Mouse (Mus musculus): ENCODE data around the gene Inpp4a. TPM values are rescaled to one million over a fixed set of nuclear protein-coding genes. Genes with fewer than 3 reads are reported as not detected.

Inpp4a gene
- polyA plus RNA-seq, 1 experiment from 2014 or later = 10.5 TPM

- H3K27me3 ChIP-seq = no peaks in the 10 kb centered on the region
- ATAC-seq = no peak
- CTCF ChIA-PET = interaction anchor here (1.2 to 1.3 kb wide), 2 partner anchors 31 to 137 kb away, joined by 3 to 5 read pairs; no protein-coding TSS in a partner anchor
- TF ChIP-seq CTCF (IDR thresholded peaks at IDR 0.05) = no peak
- POLR2A ChIA-PET = interaction anchor here (0.9 kb wide), 1 partner anchor 18 kb away, joined by 3 read pairs; no protein-coding TSS in a partner anchor
- in situ Hi-C loops (cut with MboI; ENCODE audit: low pct_unique_long_range_greater_than_20kb) = no loop called here
- no peak for DNase-seq (ENCODE audit: low read depth, low spot score)
Observed at GRCm38 (mm10) chr1:37409647-37410046, 110.0 kb downstream of the Inpp4a start.

- no peak for TF ChIP-seq CTCF (IDR thresholded peaks at IDR 0.05)
- ATAC-seq (no peak), DNase-seq (ENCODE audit: low read depth, low spot score) (no peak)
- ChIA-PET CTCF (no interaction called here), POLR2A (no interaction called here)
- no peaks in the 10 kb centered on the region for H3K27me3 ChIP-seq
- in situ Hi-C loops (cut with MboI; ENCODE audit: low pct_unique_long_range_greater_than_20kb) = no loop called here
Observed at GRCm38 (mm10) chr1:37415394-37415793, 115.7 kb downstream of the Inpp4a start.

- CTCF ChIA-PET = interaction anchor here (1.3 to 1.5 kb wide), 2 partner anchors 8 to 10 kb away, joined by 4 to 7 read pairs; partner anchors contain the start of gene Coa5
- in situ Hi-C loops (cut with MboI; ENCODE audit: low pct_unique_long_range_greater_than_20kb) = no loop called here
- DNase-seq (ENCODE audit: low read depth, low spot score) (no peak), ATAC-seq (peak; percentile 58)
- TF ChIP-seq CTCF (IDR thresholded peaks at IDR 0.05) = peak; percentile 89
- POLR2A ChIA-PET = interaction anchor here (1.0 to 1.1 kb wide), 2 partner anchors 9 to 14 kb away, joined by 3 read pairs; no protein-coding TSS in a partner anchor
- H3K27me3 ChIP-seq = no peaks in the 10 kb centered on the region
Observed at GRCm38 (mm10) chr1:37419420-37419819, 119.8 kb downstream of the Inpp4a start.

GRCm38 (mm10) chr1:37427144-37427875 lies 127.6 kb downstream of the Inpp4a start:
- POLR2A ChIA-PET = interaction anchor here (0.6 to 0.8 kb wide), 3 partner anchors 8 to 18 kb away, joined by 3 to 7 read pairs (median 3); no protein-coding TSS in a partner anchor
- no peak for TF ChIP-seq CTCF (IDR thresholded peaks at IDR 0.05)
- DNase-seq (ENCODE audit: low read depth, low spot score) = no peak
- no peak for ATAC-seq
- in situ Hi-C loops (cut with MboI; ENCODE audit: low pct_unique_long_range_greater_than_20kb) = no loop called here
- no peaks in the 10 kb centered on the region for H3K27me3 ChIP-seq
- CTCF ChIA-PET = interaction anchor here (0.8 to 1.1 kb wide), 2 partner anchors 8 to 15 kb away, joined by 3 to 7 read pairs; no protein-coding TSS in a partner anchor

GRCm38 (mm10) chr1:37428911-37429310 lies 129.2 kb downstream of the Inpp4a start:
- CTCF ChIA-PET = interaction anchor here (1.0 to 1.5 kb wide), 2 partner anchors 9 to 10 kb away, joined by 3 to 4 read pairs; no protein-coding TSS in a partner anchor
- no peak for DNase-seq (ENCODE audit: low read depth, low spot score)
- in situ Hi-C loops (cut with MboI; ENCODE audit: low pct_unique_long_range_greater_than_20kb) = no loop called here
- POLR2A ChIA-PET = no interaction called here
- no peaks in the 10 kb centered on the region for H3K27me3 ChIP-seq
- no peak for TF ChIP-seq CTCF (IDR thresholded peaks at IDR 0.05)
- ATAC-seq = no peak

GRCm38 (mm10) chr1:37429366-37430296 lies 130.0 kb downstream of the Inpp4a start, which contains the start of the genes Coa5 and Unc50:
Gene Coa5 (minus strand): TSS chr1:37430103.
Gene Unc50 (plus strand): TSS chr1:37430139.
- peak; percentile 90 for ATAC-seq
- TF ChIP-seq CTCF (IDR thresholded peaks at IDR 0.05) = no peak
- DNase-seq (ENCODE audit: low read depth, low spot score) = peak; percentile 80
- ChIA-PET POLR2A (interaction anchor here (0.5 to 1.7 kb wide), 2 partner anchors 10 to 90 kb away, joined by 4 read pairs; no protein-coding TSS in a partner anchor), CTCF (interaction anchor here (1.0 to 1.5 kb wide), 2 partner anchors 8 to 11 kb away, joined by 3 to 4 read pairs; no protein-coding TSS in a partner anchor)
- in situ Hi-C loops (cut with MboI; ENCODE audit: low pct_unique_long_range_greater_than_20kb) = no loop called here
- H3K27me3 ChIP-seq = no peaks in the 10 kb centered on the region

- in situ Hi-C loops (cut with MboI; ENCODE audit: low pct_unique_long_range_greater_than_20kb) = no loop called here
- POLR2A ChIA-PET = interaction anchor here (1.7 kb wide), 1 partner anchor 10 kb away, joined by 4 read pairs; no protein-coding TSS in a partner anchor
- CTCF ChIA-PET = no interaction called here
- TF ChIP-seq CTCF (IDR thresholded peaks at IDR 0.05) = no peak
- H3K27me3 ChIP-seq = no peaks in the 10 kb centered on the region
- ATAC-seq (peak; percentile 49), DNase-seq (ENCODE audit: low read depth, low spot score) (peak; percentile 17)
Observed at GRCm38 (mm10) chr1:37430297-37430840, 130.7 kb downstream of the Inpp4a start.

- DNase-seq (ENCODE audit: low read depth, low spot score) (no peak), ATAC-seq (no peak)
- ChIA-PET POLR2A (no interaction called here), CTCF (no interaction called here)
- TF ChIP-seq CTCF (IDR thresholded peaks at IDR 0.05) = no peak
- no peaks in the 10 kb centered on the region for H3K27me3 ChIP-seq
- in situ Hi-C loops (cut with MboI; ENCODE audit: low pct_unique_long_range_greater_than_20kb) = no loop called here
Observed at GRCm38 (mm10) chr1:37436419-37436818, 136.8 kb downstream of the Inpp4a start.

GRCm38 (mm10) chr1:37442848-37443835 lies 143.5 kb downstream of the Inpp4a start:
- in situ Hi-C loops (cut with MboI; ENCODE audit: low pct_unique_long_range_greater_than_20kb) = loop anchor here (10.0 kb wide), 1 partner anchor 192 kb away; no protein-coding TSS in a partner anchor
- ATAC-seq (no peak), DNase-seq (ENCODE audit: low read depth, low spot score) (no peak)
- ChIA-PET CTCF (no interaction called here), POLR2A (no interaction called here)
- no peak for TF ChIP-seq CTCF (IDR thresholded peaks at IDR 0.05)
- H3K27me3 ChIP-seq = no peaks in the 10 kb centered on the region

All from Patski (cell line).